Mouse (Mus musculus) limb, embryonic 15.5 days (tissue): ENCODE results near the gene BC049715. TPM values are rescaled to one million over a fixed set of nuclear protein-coding genes. Genes with fewer than 3 reads are reported as not detected.

Experiments
- ATAC-seq: fragments of 200-750 bp; cut with Nextera tagmentation; 2 replicates; pipeline ENCODE4 v1.8.0; 2017; ENCODE audit warnings: low read depth, moderate TSS enrichment; ENCODE audit not compliant: insufficient number of reproducible peaks, low FRiP score, low TSS enrichment
- H3K27ac ChIP-seq: fragments of 300-500 bp; sonication (generic); 2 replicates; pipeline ENCODE4 v1.5.1; 2015; ENCODE audit warnings: moderate library complexity, mild to moderate bottlenecking, inconsistent platforms
- H3K27me3 ChIP-seq: fragments of 300-500 bp; sonication (generic); 2 replicates; pipeline ENCODE4 v1.6.1; 2015; ENCODE audit warnings: inconsistent platforms
- H3K36me3 ChIP-seq: fragments of 300-500 bp; sonication (generic); 2 replicates; pipeline ENCODE4 v1.6.1; 2015; ENCODE audit warnings: inconsistent platforms
- H3K4me1 ChIP-seq: fragments of 300-500 bp; sonication (generic); 2 replicates; pipeline ENCODE4 v1.6.1; 2015; ENCODE audit warnings: inconsistent platforms
- H3K4me2 ChIP-seq: fragments of 300-500 bp; sonication (generic); 2 replicates; pipeline ENCODE4 v1.6.1; 2015; ENCODE audit warnings: mild to moderate bottlenecking, inconsistent platforms
- H3K4me3 ChIP-seq: fragments of 300-500 bp; sonication (generic); 2 replicates; pipeline ENCODE4 v1.5.1; 2015; ENCODE audit warnings: mild to moderate bottlenecking, inconsistent platforms
- H3K9ac ChIP-seq: fragments of 300-500 bp; sonication (generic); 2 replicates; pipeline ENCODE4 v1.6.1; 2015; ENCODE audit warnings: inconsistent platforms
- H3K9me3 ChIP-seq: fragments of 300-500 bp; sonication (generic); 2 replicates; pipeline ENCODE4 v1.6.1; 2016; ENCODE audit warnings: inconsistent platforms
- WGBS: fragments of 180-500 bp; shearing (Covaris S2); methylation state at CpG from one replicate; pipeline ENCODE4 v1.1.7; 2015; 5-methylcytosine and 5-hydroxymethylcytosine counted together
- polyA plus RNA-seq: library from polyadenylated mRNA; unstranded; fragments of >200 nt; fragmentation: Nextera tagmentation; extraction: Ambion mirVana; gene quantifications from 2 replicates; pipeline ENCODE4 v1.2.1, GENCODE M21; 2015

The BC049715 gene
- polyA plus RNA-seq, 1 experiment from 2014 or later = 1.4 TPM

- ATAC-seq = peak; percentile 44; the same call in 1 of the 2 replicates
- Histone ChIP-seq H3K4me3 (peak overlapping the region; percentile 16), H3K27me3 (no peaks in the 10 kb centered on the region), H3K4me1 (peaks cover 27% of the 10 kb centered on the region), H3K27ac (peak overlapping the region; percentile 85), H3K36me3 (no peaks in the 10 kb centered on the region), H3K9ac (no peak overlapping the region), H3K4me2 (no peak overlapping the region), H3K9me3 (no peaks in the 10 kb centered on the region)
- 29% methylated on average over 14 of the region's 14 CpGs for WGBS
These were observed 28.7 kb downstream of the BC049715 start for GRCm38 (mm10) chr6:136856071-136856636.

GRCm38 (mm10) chr6:136857186-136857872, 29.9 kb downstream of the BC049715 start, which contains the start of gene Art4:
Gene Art4 (minus strand): TSS chr6:136857733.
- H3K4me3 ChIP-seq = peak within 1 kb of the TSS; percentile 17; the same call in 1 of the 2 replicates
- H3K4me2 ChIP-seq = peak within 1 kb of the TSS; percentile 15
- no peak within 1 kb of the TSS for H3K9ac ChIP-seq

GRCm38 (mm10) chr6:136857873-136858260, 30.4 kb downstream of the BC049715 start:
- H3K9me3 ChIP-seq = no peaks in the 10 kb centered on the region
- 16% methylated on average over 11 of the region's 11 CpGs for WGBS
- H3K27ac ChIP-seq = no peak overlapping the region
- ATAC-seq = no peak
- no peaks in the 10 kb centered on the region for H3K27me3 ChIP-seq
- H3K9ac ChIP-seq = no peak overlapping the region
- no peaks in the 10 kb centered on the region for H3K36me3 ChIP-seq
- peak overlapping the region; percentile 15 for H3K4me2 ChIP-seq
- peak overlapping the region; percentile 17; the same call in 1 of the 2 replicates for H3K4me3 ChIP-seq
- peaks cover 21% of the 10 kb centered on the region for H3K4me1 ChIP-seq

More at GRCm38 (mm10) chr6:136857186-136857872, 29.9 kb downstream of the BC049715 start, which contains the start of gene Art4:
- H3K27me3 ChIP-seq = no peaks in the 10 kb centered on the region
- 52% methylated on average over 18 of the region's 18 CpGs for WGBS
- no peaks in the 10 kb centered on the region for H3K36me3 ChIP-seq
- H3K27ac ChIP-seq = 0 out of 2 replicates have a peak within 1 kb of the TSS, but pooled peaks have one; percentile 12
- ATAC-seq = no peak
- H3K9me3 ChIP-seq = no peaks in the 10 kb centered on the region
- peaks cover 26% of the 10 kb centered on the region for H3K4me1 ChIP-seq

GRCm38 (mm10) chr6:136858420-136858819, 31.0 kb downstream of the BC049715 start:
- Histone ChIP-seq H3K4me1 (peaks cover 20% of the 10 kb centered on the region), H3K27me3 (no peaks in the 10 kb centered on the region), H3K4me2 (no peak overlapping the region), H3K9ac (no peak overlapping the region), H3K9me3 (no peaks in the 10 kb centered on the region), H3K36me3 (no peaks in the 10 kb centered on the region), H3K27ac (no peak overlapping the region), H3K4me3 (no peak overlapping the region)
- ATAC-seq = no peak
- 61% methylated on average over 8 of the region's 8 CpGs for WGBS

GRCm38 (mm10) chr6:136861020-136861419, 33.6 kb downstream of the BC049715 start:
- no peak for ATAC-seq
- peaks cover 15% of the 10 kb centered on the region for H3K4me1 ChIP-seq
- no peaks in the 10 kb centered on the region for H3K9me3 ChIP-seq
- no peaks in the 10 kb centered on the region for H3K27me3 ChIP-seq
- no peaks in the 10 kb centered on the region for H3K36me3 ChIP-seq
- 37% methylated on average over 9 of the region's 9 CpGs for WGBS
- H3K9ac ChIP-seq = no peak overlapping the region
- H3K4me2 ChIP-seq = no peak overlapping the region
- H3K27ac ChIP-seq = 0 out of 2 replicates have a peak overlapping the region, but pooled peaks have one; percentile 12
- no peak overlapping the region for H3K4me3 ChIP-seq

GRCm38 (mm10) chr6:136865360-136865759, 37.9 kb downstream of the BC049715 start:
- H3K4me1 ChIP-seq = peaks cover 18% of the 10 kb centered on the region
- H3K4me2 ChIP-seq = no peak overlapping the region
- H3K9ac ChIP-seq = no peak overlapping the region
- no peak overlapping the region for H3K4me3 ChIP-seq
- H3K27ac ChIP-seq = no peak overlapping the region
- H3K9me3 ChIP-seq = no peaks in the 10 kb centered on the region
- WGBS = 93% methylated on average over 5 of the region's 5 CpGs
- no peaks in the 10 kb centered on the region for H3K27me3 ChIP-seq
- H3K36me3 ChIP-seq = no peaks in the 10 kb centered on the region
- no peak for ATAC-seq

- no peaks in the 10 kb centered on the region for H3K27me3 ChIP-seq
- ATAC-seq = no peak
- 62% methylated on average over 4 of the region's 4 CpGs for WGBS
- H3K4me1 ChIP-seq = peaks cover 18% of the 10 kb centered on the region
- H3K9me3 ChIP-seq = no peaks in the 10 kb centered on the region
- no peaks in the 10 kb centered on the region for H3K36me3 ChIP-seq
- no peak overlapping the region for H3K4me3 ChIP-seq
- H3K4me2 ChIP-seq = no peak overlapping the region
- H3K27ac ChIP-seq = 0 out of 2 replicates have a peak overlapping the region, but pooled peaks have one; percentile 22
- H3K9ac ChIP-seq = no peak overlapping the region
These were observed 38.7 kb downstream of the BC049715 start for GRCm38 (mm10) chr6:136866150-136866549.

- H3K27ac ChIP-seq = 0 out of 2 replicates have a peak overlapping the region, but pooled peaks have one; percentile 38
- H3K36me3 ChIP-seq = peaks cover 3% of the 10 kb centered on the region; the same call in 1 of the 2 replicates
- WGBS = 53% methylated on average over 5 of the region's 5 CpGs
- H3K27me3 ChIP-seq = no peaks in the 10 kb centered on the region
- H3K4me2 ChIP-seq = no peak overlapping the region
- no peak overlapping the region for H3K9ac ChIP-seq
- no peak overlapping the region for H3K4me3 ChIP-seq
- no peaks in the 10 kb centered on the region for H3K9me3 ChIP-seq
- ATAC-seq = no peak
- peaks cover 22% of the 10 kb centered on the region for H3K4me1 ChIP-seq
These were observed 41.5 kb downstream of the BC049715 start for GRCm38 (mm10) chr6:136868921-136869320.

GRCm38 (mm10) chr6:136874599-136874998, 47.2 kb downstream of the BC049715 start:
- peak overlapping the region; percentile 45 for H3K4me2 ChIP-seq
- peak; percentile 36; the same call in 1 of the 2 replicates for ATAC-seq
- peak overlapping the region; percentile 49 for H3K4me3 ChIP-seq

GRCm38 (mm10) chr6:136875670-136876069, 48.2 kb downstream of the BC049715 start, which contains the start of gene Mgp:
Gene Mgp (minus strand): TSS chr6:136875823.
- Histone ChIP-seq H3K36me3 (peaks cover 3% of the 10 kb centered on the region; the same call in 1 of the 2 replicates), H3K9ac (peak within 1 kb of the TSS; percentile 42; the same call in 1 of the 2 replicates), H3K4me1 (peaks cover 21% of the 10 kb centered on the region), H3K4me2 (peak within 1 kb of the TSS; percentile 54), H3K27ac (peak within 1 kb of the TSS; percentile 88), H3K9me3 (no peaks in the 10 kb centered on the region), H3K27me3 (no peaks in the 10 kb centered on the region), H3K4me3 (peak within 1 kb of the TSS; percentile 49)
- 13% methylated on average over 9 of the region's 9 CpGs for WGBS
- ATAC-seq = peak; percentile 89

More at GRCm38 (mm10) chr6:136874599-136874998, 47.2 kb downstream of the BC049715 start:
- H3K27ac ChIP-seq = peak overlapping the region; percentile 71
- WGBS = 13% methylated on average over 8 of the region's 8 CpGs
- peaks cover 21% of the 10 kb centered on the region for H3K4me1 ChIP-seq
- 0 out of 2 replicates have a peak overlapping the region, but pooled peaks have one; percentile 18 for H3K9ac ChIP-seq
- H3K36me3 ChIP-seq = peaks cover 3% of the 10 kb centered on the region; the same call in 1 of the 2 replicates
- H3K9me3 ChIP-seq = no peaks in the 10 kb centered on the region
- no peaks in the 10 kb centered on the region for H3K27me3 ChIP-seq

- H3K36me3 ChIP-seq = no peaks in the 10 kb centered on the region
- H3K9ac ChIP-seq = no peak overlapping the region
- no peaks in the 10 kb centered on the region for H3K27me3 ChIP-seq
- H3K4me3 ChIP-seq = no peak overlapping the region
- no peak overlapping the region for H3K4me2 ChIP-seq
- peak overlapping the region; percentile 47; the same call in 1 of the 2 replicates for H3K27ac ChIP-seq
- WGBS = 39% methylated on average over 8 of the region's 8 CpGs
- no peak; the same call in 1 of the 2 replicates for ATAC-seq
- no peaks in the 10 kb centered on the region for H3K9me3 ChIP-seq
- H3K4me1 ChIP-seq = peaks cover 7% of the 10 kb centered on the region; the same call in 1 of the 2 replicates
These were observed 54.3 kb downstream of the BC049715 start for GRCm38 (mm10) chr6:136881678-136882077.
